Mouse (Mus musculus) intestine, embryonic 14.5 days (tissue): ENCODE results near the gene Nyx. TPM values are rescaled to one million over a fixed set of nuclear protein-coding genes. Genes with fewer than 3 reads are reported as not detected.

Experiments
- ATAC-seq: fragments of 200-750 bp; cut with Nextera tagmentation; replicated peaks from 2 replicates; pipeline ENCODE4 v1.8.0; 2017; ENCODE audit warnings: low read depth, moderate number of reproducible peaks, moderate TSS enrichment, moderate library complexity; ENCODE audit not compliant: low FRiP score, low TSS enrichment
- DNase-seq: peaks from one replicate; pipeline ENCODE4 v3.0.0-alpha.2; 2018; ENCODE audit warnings: low spot score
- H3K27ac ChIP-seq: fragments of 300-500 bp; sonication (generic); 2 replicates; pipeline ENCODE4 v1.5.1; 2014; ENCODE audit warnings: low read depth, mild to moderate bottlenecking, control low read depth
- H3K27me3 ChIP-seq: fragments of 300-500 bp; sonication (generic); replicated peaks from 2 replicates; pipeline ENCODE4 v1.6.1; 2014; ENCODE audit warnings: low read length, control low read depth; ENCODE audit not compliant: control insufficient read depth, insufficient read depth
- H3K36me3 ChIP-seq: fragments of 300-500 bp; sonication (generic); 2 replicates; pipeline ENCODE4 v1.6.1; 2014; ENCODE audit warnings: low read length, control low read depth; ENCODE audit not compliant: control insufficient read depth, insufficient read depth
- H3K4me1 ChIP-seq: fragments of 300-500 bp; sonication (generic); replicated peaks from 2 replicates; pipeline ENCODE4 v1.6.1; 2014; ENCODE audit warnings: low read length, control low read depth, mixed read lengths; ENCODE audit not compliant: control insufficient read depth, insufficient read depth
- H3K4me2 ChIP-seq: fragments of 300-500 bp; sonication (generic); 2 replicates; pipeline ENCODE4 v1.6.1; 2014; ENCODE audit warnings: low read length
- H3K4me3 ChIP-seq: fragments of 300-500 bp; sonication (generic); 2 replicates; pipeline ENCODE4 v1.5.1; 2014; ENCODE audit warnings: low read depth, low read length, control low read depth, mixed read lengths
- H3K9ac ChIP-seq: fragments of 300-500 bp; sonication (generic); 2 replicates; pipeline ENCODE4 v1.6.1; 2014; ENCODE audit warnings: mild to moderate bottlenecking, low read length
- H3K9me3 ChIP-seq: fragments of 300-500 bp; sonication (generic); 2 replicates; pipeline ENCODE4 v1.6.1; 2016; ENCODE audit warnings: low read length, control low read depth; ENCODE audit not compliant: control insufficient read depth
- WGBS: fragments of 180-500 bp; shearing (Covaris S2); extraction: QIAGEN DNeasy Blood & Tissue Kit; methylation state at CpG from one replicate; pipeline ENCODE4 v1.1.7; 2014; 5-methylcytosine and 5-hydroxymethylcytosine counted together
- polyA plus RNA-seq: library from polyadenylated mRNA; unstranded; fragments of >200 nt; fragmentation: Nextera tagmentation; extraction: Ambion mirVana; gene quantifications from 2 replicates; pipeline ENCODE4 v1.2.1, GENCODE M21; 2014

Nyx gene
- polyA plus RNA-seq, 1 experiment from 2014 or later, result not detected

GRCm38 (mm10) chrX:13479570-13479969, 13.7 kb downstream of the Nyx start:
- Histone ChIP-seq H3K36me3 (no peaks in the 10 kb centered on the region), H3K4me3 (no peak overlapping the region), H3K9me3 (no peaks in the 10 kb centered on the region), H3K4me1 (no peaks in the 10 kb centered on the region), H3K27me3 (peaks cover 5% of the 10 kb centered on the region), H3K27ac (no peak overlapping the region), H3K4me2 (no peak overlapping the region), H3K9ac (no peak overlapping the region)
- ATAC-seq (no peak), DNase-seq (no peak)

- H3K4me3 ChIP-seq, result no peak overlapping the region
- H3K36me3 ChIP-seq, result no peaks in the 10 kb centered on the region
- 0 out of 2 replicates have a peak, but pooled peaks cover 2% of the 10 kb centered on the region for H3K9me3 ChIP-seq
Measured at GRCm38 (mm10) chrX:13482576-13482975, 16.7 kb downstream of the Nyx start.

GRCm38 (mm10) chrX:13484447-13484846, 18.5 kb downstream of the Nyx start:
- 0 out of 2 replicates have a peak, but pooled peaks cover 2% of the 10 kb centered on the region for H3K9me3 ChIP-seq
- H3K4me1 ChIP-seq, result no peaks in the 10 kb centered on the region
- H3K27me3 ChIP-seq, result peaks cover 4% of the 10 kb centered on the region; the same call in 1 of the 2 replicates
- H3K27ac ChIP-seq, result no peak overlapping the region
- no peak overlapping the region for H3K4me3 ChIP-seq
- no peaks in the 10 kb centered on the region for H3K36me3 ChIP-seq
- ATAC-seq (no peak), DNase-seq (no peak)
- H3K9ac ChIP-seq, result no peak overlapping the region
- no peak overlapping the region for H3K4me2 ChIP-seq

More at GRCm38 (mm10) chrX:13482576-13482975, 16.7 kb downstream of the Nyx start:
- 63% methylated on average over 1 of the region's 1 CpGs for WGBS
- no peak overlapping the region for H3K4me2 ChIP-seq
- no peaks in the 10 kb centered on the region for H3K4me1 ChIP-seq
- DNase-seq (no peak), ATAC-seq (no peak)
- no peak overlapping the region for H3K9ac ChIP-seq
- H3K27me3 ChIP-seq, result peaks cover 5% of the 10 kb centered on the region
- no peak overlapping the region for H3K27ac ChIP-seq

GRCm38 (mm10) chrX:13489001-13489400, 23.1 kb downstream of the Nyx start:
- H3K36me3 ChIP-seq, result no peaks in the 10 kb centered on the region
- H3K9ac ChIP-seq, result no peak overlapping the region
- ATAC-seq, result no peak
- no peak overlapping the region for H3K27ac ChIP-seq
- H3K4me2 ChIP-seq, result no peak overlapping the region
- H3K27me3 ChIP-seq, result 0 out of 2 replicates have a peak, but pooled peaks cover 9% of the 10 kb centered on the region
- no peaks in the 10 kb centered on the region for H3K4me1 ChIP-seq
- H3K9me3 ChIP-seq, result 0 out of 2 replicates have a peak, but pooled peaks cover 2% of the 10 kb centered on the region
- H3K4me3 ChIP-seq, result no peak overlapping the region
- DNase-seq, result no peak
- 64% methylated on average over 3 of the region's 3 CpGs for WGBS

- H3K4me3 ChIP-seq, result no peak overlapping the region
- H3K36me3 ChIP-seq, result no peaks in the 10 kb centered on the region
- no peak overlapping the region for H3K27ac ChIP-seq
- 68% methylated on average over 1 of the region's 1 CpGs for WGBS
- H3K9me3 ChIP-seq, result 0 out of 2 replicates have a peak, but pooled peaks cover 2% of the 10 kb centered on the region
- ATAC-seq, result no peak
- no peak overlapping the region for H3K9ac ChIP-seq
- no peak overlapping the region for H3K4me2 ChIP-seq
- H3K27me3 ChIP-seq, result 0 out of 2 replicates have a peak, but pooled peaks cover 9% of the 10 kb centered on the region
- no peak for DNase-seq
- no peaks in the 10 kb centered on the region for H3K4me1 ChIP-seq
Measured at GRCm38 (mm10) chrX:13489761-13490160, 23.9 kb downstream of the Nyx start.

- ATAC-seq, result no peak
Measured at GRCm38 (mm10) chrX:13490941-13491340, 25.0 kb downstream of the Nyx start.

GRCm38 (mm10) chrX:13492922-13493321, 27.0 kb downstream of the Nyx start:
- H3K27ac ChIP-seq, result no peak overlapping the region
- H3K4me1 ChIP-seq, result no peaks in the 10 kb centered on the region
- H3K9ac ChIP-seq, result no peak overlapping the region
- ATAC-seq (no peak), DNase-seq (no peak)
- H3K4me3 ChIP-seq, result no peak overlapping the region
- no peak overlapping the region for H3K4me2 ChIP-seq
- H3K9me3 ChIP-seq, result no peaks in the 10 kb centered on the region
- H3K36me3 ChIP-seq, result no peaks in the 10 kb centered on the region
- 0 out of 2 replicates have a peak, but pooled peaks cover 8% of the 10 kb centered on the region for H3K27me3 ChIP-seq

More at GRCm38 (mm10) chrX:13490941-13491340, 25.0 kb downstream of the Nyx start:
- Histone ChIP-seq H3K36me3 (no peaks in the 10 kb centered on the region), H3K4me2 (no peak overlapping the region), H3K4me3 (no peak overlapping the region), H3K9ac (no peak overlapping the region), H3K27me3 (0 out of 2 replicates have a peak, but pooled peaks cover 8% of the 10 kb centered on the region), H3K4me1 (no peaks in the 10 kb centered on the region), H3K27ac (no peak overlapping the region), H3K9me3 (no peaks in the 10 kb centered on the region)
- DNase-seq, result no peak
- WGBS, result 39% methylated on average over 3 of the region's 3 CpGs

GRCm38 (mm10) chrX:13494892-13495703, 29.2 kb downstream of the Nyx start:
- H3K4me2 ChIP-seq, result no peak overlapping the region
- 83% methylated on average over 8 of the region's 8 CpGs for WGBS
- ATAC-seq (no peak), DNase-seq (no peak)
- no peak overlapping the region for H3K9ac ChIP-seq
- no peak overlapping the region for H3K4me3 ChIP-seq
- H3K27me3 ChIP-seq, result 0 out of 2 replicates have a peak, but pooled peaks cover 8% of the 10 kb centered on the region
- H3K27ac ChIP-seq, result no peak overlapping the region
- no peaks in the 10 kb centered on the region for H3K4me1 ChIP-seq
- H3K36me3 ChIP-seq, result no peaks in the 10 kb centered on the region
- no peaks in the 10 kb centered on the region for H3K9me3 ChIP-seq

- no peak overlapping the region for H3K4me3 ChIP-seq
- H3K36me3 ChIP-seq, result no peaks in the 10 kb centered on the region
- H3K9me3 ChIP-seq, result no peaks in the 10 kb centered on the region
- no peaks in the 10 kb centered on the region for H3K27me3 ChIP-seq
- H3K4me1 ChIP-seq, result no peaks in the 10 kb centered on the region
- ATAC-seq (no peak), DNase-seq (no peak)
- 82% methylated on average over 4 of the region's 4 CpGs for WGBS
- H3K27ac ChIP-seq, result no peak overlapping the region
- no peak overlapping the region for H3K9ac ChIP-seq
- H3K4me2 ChIP-seq, result no peak overlapping the region
Measured at GRCm38 (mm10) chrX:13500284-13500683, 34.4 kb downstream of the Nyx start.
